Mouse (Mus musculus): Measurements from ENCODE around the gene Aldh1b1. TPM values are rescaled to one million over a fixed set of nuclear protein-coding genes. Genes with fewer than 3 reads are reported as not detected.

Aldh1b1 gene
- polyA plus RNA-seq, 1 experiment: 9.8 TPM

DNA sequence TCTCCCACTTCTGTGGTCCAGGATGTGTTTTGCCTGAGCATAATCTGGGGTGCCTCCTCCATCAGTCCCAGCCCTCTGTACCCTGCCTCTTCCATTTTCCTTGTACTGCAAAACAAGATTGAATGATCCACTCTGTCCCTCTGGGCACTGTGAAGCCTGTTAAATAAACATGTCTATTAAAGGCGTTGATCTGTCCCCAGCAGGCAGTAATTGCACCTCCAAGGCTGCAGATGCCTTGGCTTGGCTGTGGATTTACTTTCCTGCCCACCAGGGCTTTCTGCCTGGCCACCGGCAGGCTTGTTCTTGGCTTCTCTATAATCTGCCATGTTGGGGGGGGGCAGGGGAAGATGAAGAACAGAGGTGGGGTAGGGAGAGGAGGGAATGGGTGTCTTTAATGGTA lies 12.9 kb upstream of the Aldh1b1 start:
- no peak for TF ChIP-seq CTCF (IDR thresholded peaks at IDR 0.05; ENCODE audit: borderline replicate concordance, extremely low read depth, insufficient read depth, insufficient read length)
- TF ChIP-seq POLR2A (IDR thresholded peaks at IDR 0.05; ENCODE audit: borderline replicate concordance, extremely low read depth, insufficient read depth, insufficient read length, poor library complexity, severe bottlenecking): no peak
- DNase-seq (ENCODE audit: low read depth): peak; percentile 76

DNA sequence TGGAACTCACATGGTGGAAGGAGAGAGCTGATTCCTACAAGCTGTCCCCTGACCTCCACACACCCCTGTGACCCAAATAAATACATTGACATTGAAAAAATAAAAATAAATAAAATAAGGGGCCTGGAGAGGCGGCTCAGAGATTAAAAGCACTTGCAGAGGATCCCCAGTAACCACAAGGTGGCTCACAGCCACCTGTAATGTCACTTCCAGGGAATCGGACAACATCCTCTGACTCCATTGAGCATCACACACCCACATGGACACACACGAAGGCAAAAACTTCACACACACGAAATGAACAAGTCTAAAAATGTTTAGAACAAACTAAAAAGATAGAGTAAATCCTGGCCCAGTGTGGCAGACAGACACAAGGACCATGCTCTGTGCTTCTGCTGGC lies 12.1 kb upstream of the Aldh1b1 start:
- DNase-seq (ENCODE audit: low read depth): peak; percentile 18
- TF ChIP-seq POLR2A (IDR thresholded peaks at IDR 0.05; ENCODE audit: borderline replicate concordance, extremely low read depth, insufficient read depth, insufficient read length, poor library complexity, severe bottlenecking) (no peak), CTCF (IDR thresholded peaks at IDR 0.05; ENCODE audit: borderline replicate concordance, extremely low read depth, insufficient read depth, insufficient read length) (peak; percentile 30; the same call in 1 of the 2 replicates)

DNA sequence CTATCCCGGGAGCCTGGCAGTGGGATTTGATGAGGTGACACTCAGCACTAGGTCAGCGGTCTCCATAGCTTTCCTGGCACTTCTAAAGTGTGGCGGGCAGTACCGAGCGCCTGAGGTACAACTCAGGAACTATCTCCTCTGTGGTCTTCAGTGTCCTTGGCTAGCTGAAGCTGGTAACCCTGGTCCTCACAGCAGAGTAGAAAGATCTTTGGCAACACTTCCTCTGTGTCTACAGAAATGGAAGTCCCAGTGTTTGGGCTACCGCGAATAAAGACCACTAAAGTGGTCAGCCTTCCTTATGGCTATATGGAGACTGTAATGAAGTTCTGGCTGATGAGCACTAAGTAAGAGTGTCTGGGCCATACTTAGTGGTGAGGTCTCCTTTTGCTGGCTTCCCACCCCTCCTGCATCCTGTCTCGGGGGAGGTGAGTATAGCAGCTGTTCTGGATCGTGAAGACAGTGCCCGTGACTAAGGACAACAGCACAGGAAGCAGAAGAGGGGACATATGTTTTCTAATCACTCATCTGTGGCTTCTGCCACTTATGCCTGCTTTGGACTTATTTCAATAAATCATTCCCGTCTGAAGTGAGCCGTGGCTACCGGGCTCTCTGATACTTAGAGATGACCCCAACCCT lies 10.3 kb upstream of the Aldh1b1 start:
- no peak for TF ChIP-seq POLR2A (IDR thresholded peaks at IDR 0.05; ENCODE audit: borderline replicate concordance, extremely low read depth, insufficient read depth, insufficient read length, poor library complexity, severe bottlenecking)
- no peak for TF ChIP-seq CTCF (IDR thresholded peaks at IDR 0.05; ENCODE audit: borderline replicate concordance, extremely low read depth, insufficient read depth, insufficient read length)
- no peak for DNase-seq (ENCODE audit: low read depth)

DNA sequence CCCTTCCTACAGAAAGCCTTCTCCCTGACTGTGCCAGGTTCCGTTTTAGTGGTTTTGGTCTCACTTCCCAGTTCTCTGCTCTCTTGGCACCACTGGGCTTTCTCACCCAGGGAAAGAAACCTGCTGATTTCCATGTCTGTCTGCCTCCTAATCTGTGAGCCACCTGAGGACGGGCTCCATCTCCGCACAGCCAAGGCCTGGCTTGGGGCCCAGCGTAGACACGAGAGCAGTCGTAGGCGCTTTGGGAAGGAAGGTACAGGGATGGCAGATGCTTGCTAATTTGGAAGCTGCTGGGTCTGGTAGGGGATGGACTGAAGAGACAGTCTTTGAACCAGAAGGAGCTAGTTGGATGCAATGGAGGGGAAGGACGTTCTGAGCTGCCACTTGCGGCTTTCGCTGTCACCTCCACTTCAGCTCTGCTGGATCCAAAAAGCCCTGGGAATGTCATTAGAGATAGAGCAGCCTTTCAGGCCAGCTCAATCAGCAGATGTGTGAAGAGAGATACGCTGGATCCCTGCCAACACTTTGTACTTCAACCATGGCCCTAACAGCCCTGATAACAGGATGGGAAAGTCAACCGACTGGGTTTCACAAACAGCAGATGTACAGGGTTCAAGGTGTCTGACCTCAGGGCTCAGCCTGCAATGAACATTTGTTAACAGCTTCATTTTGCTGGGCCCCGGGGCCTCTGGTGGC lies 9.4 kb upstream of the Aldh1b1 start:
- DNase-seq (ENCODE audit: low read depth): peak; percentile 82
- TF ChIP-seq POLR2A (IDR thresholded peaks at IDR 0.05; ENCODE audit: borderline replicate concordance, extremely low read depth, insufficient read depth, insufficient read length, poor library complexity, severe bottlenecking) (no peak), CTCF (IDR thresholded peaks at IDR 0.05; ENCODE audit: borderline replicate concordance, extremely low read depth, insufficient read depth, insufficient read length) (no peak)

DNA sequence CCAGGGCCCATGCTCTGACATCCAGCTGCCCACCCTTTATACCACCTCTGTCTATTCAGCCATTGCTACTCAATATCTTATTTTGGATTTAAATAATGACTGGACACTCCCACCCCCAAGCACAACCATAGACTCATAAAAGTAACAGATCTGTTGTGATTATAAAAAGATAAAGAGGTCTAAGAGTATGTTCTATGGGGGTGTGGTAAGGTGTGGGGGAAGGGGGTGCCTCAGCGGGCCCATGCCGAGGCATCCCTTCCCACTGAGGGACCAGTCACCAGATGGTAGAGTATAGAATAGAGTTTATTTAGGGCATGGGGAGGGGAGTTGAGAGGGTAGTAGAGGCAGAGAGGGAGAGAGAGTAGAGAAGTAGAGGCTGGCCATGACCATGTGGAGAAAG lies 8.8 kb upstream of the Aldh1b1 start:
- no peak for DNase-seq (ENCODE audit: low read depth)
- TF ChIP-seq POLR2A (IDR thresholded peaks at IDR 0.05; ENCODE audit: borderline replicate concordance, extremely low read depth, insufficient read depth, insufficient read length, poor library complexity, severe bottlenecking) (no peak), CTCF (IDR thresholded peaks at IDR 0.05; ENCODE audit: borderline replicate concordance, extremely low read depth, insufficient read depth, insufficient read length) (no peak)

DNA sequence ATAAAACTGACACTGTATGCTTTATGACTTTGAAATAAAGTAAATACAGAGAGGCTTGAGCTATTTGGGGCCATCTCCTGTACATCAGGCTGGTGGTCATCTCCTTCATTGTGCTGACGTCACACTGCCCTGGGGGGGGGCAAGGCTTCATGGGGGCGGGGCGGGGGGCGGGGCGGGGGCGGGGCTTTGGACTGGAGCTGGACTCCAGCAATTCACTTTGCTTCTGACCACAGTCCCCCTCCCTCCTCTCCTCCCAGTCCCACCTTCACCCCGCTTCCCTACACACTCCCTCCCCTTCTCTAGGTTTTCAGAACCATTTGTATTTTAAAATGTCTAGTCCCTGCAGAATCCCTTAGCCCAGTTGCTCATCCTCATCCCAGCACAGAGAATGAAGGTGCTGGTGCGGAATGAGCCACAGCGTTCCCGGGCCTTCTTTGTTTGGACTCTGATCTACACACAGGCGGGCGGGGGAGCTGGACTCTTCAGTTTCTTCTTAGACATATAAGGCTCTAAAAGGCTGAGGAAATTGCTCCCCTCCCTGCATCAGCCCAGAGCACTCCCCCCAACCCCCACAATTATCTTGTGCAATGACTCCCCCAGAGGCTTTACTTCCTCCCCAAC lies 3.5 kb upstream of the Aldh1b1 start:
- DNase-seq (ENCODE audit: low read depth): peak; percentile 60
- no peak for TF ChIP-seq POLR2A (IDR thresholded peaks at IDR 0.05; ENCODE audit: borderline replicate concordance, extremely low read depth, insufficient read depth, insufficient read length, poor library complexity, severe bottlenecking)
- TF ChIP-seq CTCF (IDR thresholded peaks at IDR 0.05; ENCODE audit: borderline replicate concordance, extremely low read depth, insufficient read depth, insufficient read length): no peak

DNA sequence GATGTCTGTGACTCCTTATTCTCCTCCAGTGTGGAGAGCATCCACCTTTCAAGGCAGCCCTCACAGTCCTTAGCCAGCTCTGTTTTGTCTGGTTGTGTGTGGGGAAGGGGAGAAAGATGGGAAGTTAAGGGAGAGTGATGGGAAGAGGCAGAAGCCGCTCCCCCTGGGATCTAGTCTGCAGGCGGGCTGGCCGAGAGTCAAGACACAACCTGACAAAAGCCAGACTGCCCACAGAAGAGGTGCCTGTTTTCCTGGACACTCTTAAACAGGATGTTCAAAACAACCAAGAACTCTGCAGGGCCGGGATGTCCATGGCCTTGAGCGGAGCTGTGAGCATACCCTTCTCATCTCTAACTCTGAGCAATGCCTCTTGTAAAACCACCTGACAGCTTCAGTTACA lies 2.1 kb upstream of the Aldh1b1 start:
- DNase-seq (ENCODE audit: low read depth): no peak
- TF ChIP-seq CTCF (IDR thresholded peaks at IDR 0.05; ENCODE audit: borderline replicate concordance, extremely low read depth, insufficient read depth, insufficient read length) (no peak), POLR2A (IDR thresholded peaks at IDR 0.05; ENCODE audit: borderline replicate concordance, extremely low read depth, insufficient read depth, insufficient read length, poor library complexity, severe bottlenecking) (no peak)

DNA sequence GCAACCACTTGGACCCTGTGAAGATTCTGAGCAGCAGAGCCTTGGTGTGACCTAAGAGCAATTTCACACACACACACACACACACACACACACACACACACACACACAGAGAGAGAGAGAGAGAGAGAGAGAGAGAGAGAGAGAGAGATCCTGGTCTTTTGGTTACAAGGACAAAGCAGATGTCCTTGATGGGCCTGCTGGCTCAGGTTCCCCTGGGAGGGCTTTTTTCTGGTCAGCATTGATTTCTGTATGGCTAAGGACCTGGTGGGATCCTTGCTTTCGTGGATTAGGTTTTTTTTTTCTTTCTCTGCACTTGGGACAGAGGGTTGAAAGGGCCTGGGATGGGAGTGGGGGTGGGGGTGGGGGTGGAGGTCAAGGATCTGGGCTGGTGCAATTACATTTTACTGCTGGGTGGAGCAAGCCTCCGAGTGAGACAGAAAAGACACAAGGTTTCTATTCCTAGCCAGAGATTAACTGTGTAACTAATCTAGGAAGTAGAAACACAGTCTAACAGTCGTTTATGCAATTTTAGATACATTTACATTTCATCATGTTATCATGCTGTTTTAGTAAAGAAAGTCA lies 1.2 kb downstream of the Aldh1b1 start:
- TF ChIP-seq POLR2A (IDR thresholded peaks at IDR 0.05; ENCODE audit: borderline replicate concordance, extremely low read depth, insufficient read depth, insufficient read length, poor library complexity, severe bottlenecking) (no peak), CTCF (IDR thresholded peaks at IDR 0.05; ENCODE audit: borderline replicate concordance, extremely low read depth, insufficient read depth, insufficient read length) (no peak)
- no peak for DNase-seq (ENCODE audit: low read depth)

DNA sequence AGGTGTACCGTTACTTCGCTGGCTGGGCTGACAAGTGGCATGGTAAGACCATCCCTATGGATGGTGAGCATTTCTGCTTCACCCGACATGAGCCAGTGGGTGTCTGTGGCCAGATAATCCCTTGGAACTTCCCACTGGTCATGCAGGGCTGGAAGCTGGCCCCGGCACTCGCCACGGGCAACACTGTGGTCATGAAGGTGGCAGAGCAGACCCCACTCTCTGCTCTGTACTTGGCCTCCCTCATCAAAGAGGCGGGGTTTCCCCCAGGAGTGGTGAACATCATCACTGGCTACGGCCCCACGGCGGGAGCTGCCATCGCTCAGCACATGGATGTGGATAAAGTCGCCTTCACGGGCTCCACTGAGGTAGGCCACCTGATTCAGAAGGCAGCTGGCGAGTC lies 4.1 kb downstream of the Aldh1b1 start:
- no peak for TF ChIP-seq CTCF (IDR thresholded peaks at IDR 0.05; ENCODE audit: borderline replicate concordance, extremely low read depth, insufficient read depth, insufficient read length)
- no peak for TF ChIP-seq POLR2A (IDR thresholded peaks at IDR 0.05; ENCODE audit: borderline replicate concordance, extremely low read depth, insufficient read depth, insufficient read length, poor library complexity, severe bottlenecking)
- peak; percentile 16 for DNase-seq (ENCODE audit: low read depth)

DNA sequence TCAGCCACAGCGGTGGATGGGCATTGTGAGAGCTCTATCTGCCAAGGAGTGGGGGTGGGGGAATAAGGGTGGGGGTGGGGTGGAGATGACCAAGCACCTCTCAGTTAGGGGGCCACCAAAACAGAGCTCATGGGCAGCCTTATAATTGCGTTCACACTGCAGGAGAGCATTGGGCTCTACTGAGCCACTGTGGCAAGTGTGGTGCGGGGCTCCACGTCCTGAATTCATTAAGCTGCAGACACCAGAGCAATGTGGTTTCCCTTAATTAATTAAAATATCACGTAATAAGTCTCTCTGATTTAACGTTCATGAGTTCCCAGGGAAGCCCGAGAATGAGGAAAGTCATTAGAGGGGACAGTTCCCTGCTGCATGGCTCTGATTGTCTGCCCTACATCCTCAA lies 9.2 kb downstream of the Aldh1b1 start:
- DNase-seq (ENCODE audit: low read depth): no peak
- TF ChIP-seq CTCF (IDR thresholded peaks at IDR 0.05; ENCODE audit: borderline replicate concordance, extremely low read depth, insufficient read depth, insufficient read length): no peak
- no peak for TF ChIP-seq POLR2A (IDR thresholded peaks at IDR 0.05; ENCODE audit: borderline replicate concordance, extremely low read depth, insufficient read depth, insufficient read length, poor library complexity, severe bottlenecking)

DNA sequence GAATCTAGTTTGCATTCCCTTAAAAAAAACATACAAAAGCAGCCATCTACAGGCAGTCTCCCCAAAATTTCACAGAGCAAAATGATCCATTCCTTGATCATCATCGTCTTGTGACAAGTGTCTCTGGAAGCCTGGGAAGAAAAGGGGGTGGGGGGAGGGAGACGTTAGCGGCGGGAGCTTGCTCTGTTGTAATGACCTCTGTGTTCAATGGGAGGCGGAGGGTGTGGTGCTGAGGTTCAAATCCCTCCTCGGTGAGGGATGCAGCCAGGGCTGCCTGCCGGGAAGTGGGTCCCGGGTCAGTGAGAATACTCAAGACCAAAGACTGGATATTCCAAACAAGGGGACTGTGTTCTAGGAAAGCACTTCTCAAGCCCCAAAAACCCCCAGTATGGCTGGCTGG lies 12.4 kb downstream of the Aldh1b1 start:
- DNase-seq (ENCODE audit: low read depth): no peak
- TF ChIP-seq CTCF (IDR thresholded peaks at IDR 0.05; ENCODE audit: borderline replicate concordance, extremely low read depth, insufficient read depth, insufficient read length): no peak
- no peak for TF ChIP-seq POLR2A (IDR thresholded peaks at IDR 0.05; ENCODE audit: borderline replicate concordance, extremely low read depth, insufficient read depth, insufficient read length, poor library complexity, severe bottlenecking)
